Mouse (Mus musculus) liver, embryonic 14.5 days (tissue): Measurements from ENCODE around the gene Spop. TPM values are rescaled to one million over a fixed set of nuclear protein-coding genes. Genes with fewer than 3 reads are reported as not detected.

ENCODE experiments used
- ATAC-seq: fragments of 200-750 bp; cut with Nextera tagmentation; 2 replicates; pipeline ENCODE4 v1.8.0; 2017; ENCODE audit warnings: moderate number of reproducible peaks, mild to moderate bottlenecking, moderate library complexity; ENCODE audit not compliant: insufficient read depth
- DNase-seq, 3 experiments: peaks; one replicate each; pipeline ENCODE4 v3.0.0-alpha.2; 2012 to 2013; ENCODE audit warnings: low read depth in 3 of 3, low spot score in 3 of 3
- H3K27ac ChIP-seq: fragments of 300-500 bp; sonication (generic); 2 replicates; pipeline ENCODE4 v1.5.1; 2014; ENCODE audit warnings: moderate library complexity, mild to moderate bottlenecking, control low read depth, inconsistent platforms
- H3K27me3 ChIP-seq: fragments of 300-500 bp; sonication (generic); 2 replicates; pipeline ENCODE4 v1.6.1; 2014; ENCODE audit warnings: mild to moderate bottlenecking, low read length, moderate library complexity; ENCODE audit not compliant: control insufficient read depth, insufficient read depth
- H3K36me3 ChIP-seq: fragments of 300-500 bp; sonication (generic); replicated peaks from 2 replicates; pipeline ENCODE4 v1.6.1; 2014; ENCODE audit warnings: low read depth; ENCODE audit not compliant: control insufficient read depth, insufficient read depth
- H3K4me1 ChIP-seq, 2 experiments: fragments of 200-500 bp in 1 of 2; fragments of 300-500 bp in 1 of 2; sonication (generic) in 1 of 2; replicated peaks; 2 replicates each; pipeline ENCODE4 v1.6.1; 2012 to 2014; ENCODE audit warnings: antibody characterized with exemption in 1 of 2, inconsistent platforms in 1 of 2, low read length in 1 of 2; ENCODE audit not compliant: control insufficient read depth in 2 of 2, insufficient read depth in 2 of 2
- H3K4me2 ChIP-seq: fragments of 300-500 bp; sonication (generic); 2 replicates; pipeline ENCODE4 v1.6.1; 2014; ENCODE audit warnings: low read depth, mild to moderate bottlenecking, control low read depth, moderate library complexity
- H3K4me3 ChIP-seq, 2 experiments: fragments of 200-500 bp in 1 of 2; fragments of 300-500 bp in 1 of 2; sonication (generic) in 1 of 2; 2 replicates each; pipeline ENCODE4 v1.5.1; 2012 to 2014; ENCODE audit warnings: low read depth in 2 of 2, low read length in 2 of 2, mild to moderate bottlenecking in 2 of 2, control low read depth in 1 of 2, inconsistent platforms in 1 of 2, moderate library complexity in 1 of 2; ENCODE audit not compliant: insufficient read depth in 1 of 2
- H3K9ac ChIP-seq: fragments of 300-500 bp; sonication (generic); replicated peaks from 2 replicates; pipeline ENCODE4 v1.6.1; 2014; ENCODE audit warnings: mild to moderate bottlenecking, control low read depth, moderate library complexity
- H3K9me3 ChIP-seq: fragments of 300-500 bp; sonication (generic); 2 replicates; pipeline ENCODE4 v1.6.1; 2016; ENCODE audit warnings: low read length, mixed read lengths; ENCODE audit not compliant: control insufficient read depth
- CTCF ChIP-seq: IDR thresholded peaks from 2 replicates; pipeline ENCODE4 v1.5.1; 2016; ENCODE audit warnings: antibody characterized with exemption, low read depth, control low read depth
- EP300 ChIP-seq: IDR thresholded peaks from 2 replicates; pipeline ENCODE4 v1.6.1; 2016; ENCODE audit warnings: antibody characterized with exemption, low read depth
- WGBS: fragments of 180-500 bp; shearing (Covaris S2); extraction: QIAGEN DNeasy Blood & Tissue Kit; methylation state at CpG from one replicate; pipeline ENCODE4 v1.1.7; 2014; ENCODE audit not compliant: insufficient replicate concordance; 5-methylcytosine and 5-hydroxymethylcytosine counted together
- polyA plus RNA-seq, 2 experiments: library from polyadenylated mRNA; depleted of rRNA in 1 of 2; stranded (reverse) in 1 of 2; unstranded in 1 of 2; fragments of >200 nt; fragmentation: Nextera tagmentation in 1 of 2; extraction: Ambion mirVana in 1 of 2; gene quantifications; 2 replicates each; pipeline versions ENCODE4 v1.2.1 to v1.2.3; 2012 to 2014

Spop gene
- polyA plus RNA-seq, 2 experiments: 22.0 to 31.8 TPM

- H3K4me2 ChIP-seq: no peak overlapping the region
- WGBS: 46% methylated on average over 5 of the region's 5 CpGs
- no peak overlapping the region for H3K27ac ChIP-seq
- no peak overlapping the region for H3K4me3 ChIP-seq
- H3K27me3 ChIP-seq: no peaks in the 10 kb centered on the region
- H3K4me1 ChIP-seq: no peaks in the 10 kb centered on the region
- no peak for TF ChIP-seq CTCF
- ATAC-seq (no peak), DNase-seq (no peak)
- H3K9ac ChIP-seq: no peak overlapping the region
- peaks cover 6% of the 10 kb centered on the region for H3K36me3 ChIP-seq
- no peaks in the 10 kb centered on the region for H3K9me3 ChIP-seq
Observed at GRCm38 (mm10) chr11:95393500-95393816, 20.4 kb upstream of the Spop start.

- 45% methylated on average over 5 of the region's 5 CpGs for WGBS
- Histone ChIP-seq H3K4me1 (no peaks in the 10 kb centered on the region), H3K4me2 (no peak overlapping the region), H3K36me3 (peaks cover 6% of the 10 kb centered on the region), H3K9ac (no peak overlapping the region), H3K9me3 (no peaks in the 10 kb centered on the region), H3K27ac (no peak overlapping the region), H3K4me3 (no peak overlapping the region), H3K27me3 (no peaks in the 10 kb centered on the region)
- ATAC-seq: no peak
- DNase-seq: no peak
- TF ChIP-seq EP300 (no peak), CTCF (no peak)
Observed at GRCm38 (mm10) chr11:95394112-95394511, 19.8 kb upstream of the Spop start.

- Histone ChIP-seq H3K36me3 (no peaks in the 10 kb centered on the region), H3K9ac (no peak overlapping the region), H3K4me3 (no peak overlapping the region), H3K27me3 (no peaks in the 10 kb centered on the region; the same call in 1 of the 2 replicates), H3K4me1 (no peaks in the 10 kb centered on the region), H3K9me3 (no peaks in the 10 kb centered on the region), H3K4me2 (no peak overlapping the region), H3K27ac (no peak overlapping the region)
- ATAC-seq (no peak), DNase-seq (no peak)
- no peak for TF ChIP-seq EP300
- no peak for TF ChIP-seq CTCF
- WGBS: 36% methylated on average over 1 of the region's 1 CpGs
Observed at GRCm38 (mm10) chr11:95396548-95396947, 17.3 kb upstream of the Spop start.

GRCm38 (mm10) chr11:95397843-95398835, 15.7 kb upstream of the Spop start:
- no peak overlapping the region for H3K27ac ChIP-seq
- ATAC-seq (no peak), DNase-seq (peak in 1 of 3 experiments; percentile 19)
- H3K36me3 ChIP-seq: no peaks in the 10 kb centered on the region
- H3K4me2 ChIP-seq: no peak overlapping the region
- H3K9me3 ChIP-seq: no peaks in the 10 kb centered on the region
- no peak overlapping the region for H3K9ac ChIP-seq
- no peak overlapping the region for H3K4me3 ChIP-seq
- no peaks in the 10 kb centered on the region for H3K4me1 ChIP-seq
- H3K27me3 ChIP-seq: no peaks in the 10 kb centered on the region; the same call in none of the 2 replicates
- 49% methylated on average over 14 of the region's 14 CpGs for WGBS
- TF ChIP-seq EP300: no peak
- peak; percentile 91 for TF ChIP-seq CTCF

- Histone ChIP-seq H3K36me3 (no peaks in the 10 kb centered on the region), H3K4me3 (no peak overlapping the region), H3K27me3 (no peaks in the 10 kb centered on the region; the same call in none of the 2 replicates), H3K9ac (no peak overlapping the region), H3K4me2 (no peak overlapping the region), H3K9me3 (no peaks in the 10 kb centered on the region), H3K27ac (no peak overlapping the region), H3K4me1 (no peaks in the 10 kb centered on the region)
- DNase-seq: no peak
- ATAC-seq: no peak
- TF ChIP-seq EP300 (no peak), CTCF (no peak)
- WGBS: 66% methylated on average over 13 of the region's 13 CpGs
Observed at GRCm38 (mm10) chr11:95399520-95400020, 14.3 kb upstream of the Spop start.
